Mouse (Mus musculus): Measurements from ENCODE around the gene Wdr4.
A peak's percentile ranks its signal among the peaks of the same experiment; 100 is the strongest.
"Not testable (repeated sequence)": the region's sequence is repeated elsewhere in the genome, so short reads cannot be mapped to it uniquely, and the experiment has no call there.

The Wdr4 gene

GRCm38 (mm10) chr17:31519946-31520838, at the start of gene Wdr4, which contains the start of gene Ndufv3:
Gene Wdr4, minus strand, starts transcription at chr17:31519980.
Gene Ndufv3, plus strand, starts transcription at chr17:31520115.
- DNase-seq (ENCODE audit: low spot score in 2 of 2) = peak; percentile 96 to 98

- no peak for DNase-seq (ENCODE audit: low spot score in 2 of 2)
Observed at GRCm38 (mm10) chr17:31566276-31566675, 46.5 kb upstream of the Wdr4 start.

GRCm38 (mm10) chr17:31565141-31566056, 45.6 kb upstream of the Wdr4 start:
- peak; percentile 22 to 46 for DNase-seq (ENCODE audit: low spot score in 2 of 2)

- DNase-seq (ENCODE audit: low spot score in 2 of 2) = no peak
Observed at GRCm38 (mm10) chr17:31564858-31565140, 45.0 kb upstream of the Wdr4 start.

GRCm38 (mm10) chr17:31564015-31564857, 44.5 kb upstream of the Wdr4 start, which contains the start of gene Pknox1:
Gene Pknox1, plus strand, starts transcription at chr17:31564734.
- DNase-seq (ENCODE audit: low spot score in 2 of 2) = peak; percentile 94 to 97

- DNase-seq (ENCODE audit: low spot score in 2 of 2) = no peak
Observed at GRCm38 (mm10) chr17:31563632-31564014, 43.8 kb upstream of the Wdr4 start.

GRCm38 (mm10) chr17:31559021-31559789, 39.4 kb upstream of the Wdr4 start:
- no peak for DNase-seq (ENCODE audit: low spot score in 2 of 2)

- DNase-seq (ENCODE audit: low spot score in 2 of 2) = no peak
Observed at GRCm38 (mm10) chr17:31557947-31558542, 38.3 kb upstream of the Wdr4 start.

GRCm38 (mm10) chr17:31557124-31557880, 37.5 kb upstream of the Wdr4 start:
- DNase-seq (ENCODE audit: low spot score in 2 of 2) = no peak

GRCm38 (mm10) chr17:31556253-31556652, 36.5 kb upstream of the Wdr4 start:
- no peak for DNase-seq (ENCODE audit: low spot score in 2 of 2)

GRCm38 (mm10) chr17:31552601-31553000, 32.8 kb upstream of the Wdr4 start:
- not testable (repeated sequence) for DNase-seq (ENCODE audit: low spot score in 2 of 2)

- no peak for DNase-seq (ENCODE audit: low spot score in 2 of 2)
Observed at GRCm38 (mm10) chr17:31549389-31549788, 29.6 kb upstream of the Wdr4 start.

- DNase-seq (ENCODE audit: low spot score in 2 of 2) = no peak
Observed at GRCm38 (mm10) chr17:31547974-31548373, 28.2 kb upstream of the Wdr4 start.

GRCm38 (mm10) chr17:31546444-31547196, 26.8 kb upstream of the Wdr4 start:
- no peak for DNase-seq (ENCODE audit: low spot score in 2 of 2)

- no peak for DNase-seq (ENCODE audit: low spot score in 2 of 2)
Observed at GRCm38 (mm10) chr17:31543574-31543973, 23.8 kb upstream of the Wdr4 start.

- no peak for DNase-seq (ENCODE audit: low spot score in 2 of 2)
Observed at GRCm38 (mm10) chr17:31541460-31541831, 21.7 kb upstream of the Wdr4 start.

- no peak for DNase-seq (ENCODE audit: low spot score in 2 of 2)
Observed at GRCm38 (mm10) chr17:31540809-31541459, 21.2 kb upstream of the Wdr4 start.

GRCm38 (mm10) chr17:31540101-31540500, 20.3 kb upstream of the Wdr4 start:
- DNase-seq (ENCODE audit: low spot score in 2 of 2) = no peak
